Mouse (Mus musculus): ENCODE results near the gene Wbp1l. TPM values are rescaled to one million over a fixed set of nuclear protein-coding genes. Genes with fewer than 3 reads are reported as not detected.

Wbp1l gene
- polyA plus RNA-seq, 1 experiment from 2014 or later: 39.7 TPM

GRCm38 (mm10) chr19:46622659-46623193 is 23.8 kb downstream of the Wbp1l start:
- Histone ChIP-seq H3K9me3 (no peaks in the 10 kb centered on the region), H3K4me3 (no peak overlapping the region), H3K4me2 (replicated peaks) (0 out of 2 replicates have a peak overlapping the region, but pooled peaks have one; percentile 21), H3K9ac (replicated peaks) (no peak overlapping the region), H3K27me3 (no peaks in the 10 kb centered on the region), H3K4me1 (peaks cover 48% of the 10 kb centered on the region), H3K36me3 (peaks cover 5% of the 10 kb centered on the region; the same call in 1 of the 2 replicates), H3K27ac (replicated peaks) (peak overlapping the region; percentile 33; the same call in 1 of the 2 replicates)
- WGBS: 38% methylated on average over 12 of the region's 12 CpGs
- 0 out of 2 replicates have a peak, but pooled peaks have one; percentile 20 for ATAC-seq (replicated peaks)

DNA sequence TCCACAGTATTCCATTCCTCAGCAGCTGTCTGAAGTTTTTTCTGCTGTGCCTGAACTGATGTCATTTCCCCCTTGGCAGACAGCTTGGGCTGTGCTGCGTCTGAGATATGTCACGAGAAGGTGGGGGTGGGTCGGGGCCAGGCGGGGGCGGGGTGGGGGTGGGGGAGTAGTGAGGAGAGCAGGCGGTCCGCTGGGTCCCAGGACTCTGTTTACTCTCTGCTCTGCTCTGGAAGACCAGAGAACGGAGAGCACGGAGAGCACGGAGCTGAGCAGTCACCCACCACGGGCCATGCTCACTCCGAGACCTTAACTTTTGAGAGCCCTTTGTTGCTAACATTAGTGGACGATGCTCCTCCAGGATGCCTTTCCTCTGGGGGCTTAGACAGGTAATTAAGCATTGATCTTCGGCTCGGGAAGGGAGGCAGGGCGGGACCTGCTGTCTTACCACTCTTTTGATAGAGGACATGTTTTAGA is 24.3 kb downstream of the Wbp1l start:
- H3K27me3 ChIP-seq: no peaks in the 10 kb centered on the region
- peak overlapping the region; percentile 13; the same call in 1 of the 2 replicates for H3K9ac ChIP-seq (replicated peaks)
- peak; percentile 18; the same call in 1 of the 2 replicates for ATAC-seq (replicated peaks)
- H3K4me3 ChIP-seq: no peak overlapping the region
- H3K36me3 ChIP-seq: peaks cover 5% of the 10 kb centered on the region; the same call in 1 of the 2 replicates
- H3K27ac ChIP-seq (replicated peaks): peak overlapping the region; percentile 33; the same call in 1 of the 2 replicates
- no peaks in the 10 kb centered on the region for H3K9me3 ChIP-seq
- WGBS: 6% methylated on average over 16 of the region's 16 CpGs
- H3K4me2 ChIP-seq (replicated peaks): 0 out of 2 replicates have a peak overlapping the region, but pooled peaks have one; percentile 21
- H3K4me1 ChIP-seq: peaks cover 43% of the 10 kb centered on the region

- Histone ChIP-seq H3K9ac (replicated peaks) (peak overlapping the region; percentile 13; the same call in 1 of the 2 replicates), H3K36me3 (peaks cover 5% of the 10 kb centered on the region; the same call in 1 of the 2 replicates), H3K4me1 (peaks cover 35% of the 10 kb centered on the region), H3K4me3 (no peak overlapping the region), H3K4me2 (replicated peaks) (0 out of 2 replicates have a peak overlapping the region, but pooled peaks have one; percentile 21), H3K9me3 (no peaks in the 10 kb centered on the region), H3K27ac (replicated peaks) (no peak overlapping the region), H3K27me3 (no peaks in the 10 kb centered on the region)
- 0 out of 2 replicates have a peak, but pooled peaks have one; percentile 30 for ATAC-seq (replicated peaks)
- 23% methylated on average over 19 of the region's 19 CpGs for WGBS
These were observed 25.2 kb downstream of the Wbp1l start for GRCm38 (mm10) chr19:46623790-46624772.

- H3K4me3 ChIP-seq: no peak overlapping the region
- no peak overlapping the region for H3K27ac ChIP-seq (replicated peaks)
- H3K27me3 ChIP-seq: no peaks in the 10 kb centered on the region
- no peaks in the 10 kb centered on the region for H3K9me3 ChIP-seq
- no peak overlapping the region for H3K4me2 ChIP-seq (replicated peaks)
- H3K4me1 ChIP-seq: peaks cover 31% of the 10 kb centered on the region
- peaks cover 5% of the 10 kb centered on the region; the same call in 1 of the 2 replicates for H3K36me3 ChIP-seq
- no peak overlapping the region for H3K9ac ChIP-seq (replicated peaks)
- ATAC-seq (replicated peaks): no peak
- 95% methylated on average over 12 of the region's 12 CpGs for WGBS
These were observed 26.1 kb downstream of the Wbp1l start for GRCm38 (mm10) chr19:46625015-46625414.

DNA sequence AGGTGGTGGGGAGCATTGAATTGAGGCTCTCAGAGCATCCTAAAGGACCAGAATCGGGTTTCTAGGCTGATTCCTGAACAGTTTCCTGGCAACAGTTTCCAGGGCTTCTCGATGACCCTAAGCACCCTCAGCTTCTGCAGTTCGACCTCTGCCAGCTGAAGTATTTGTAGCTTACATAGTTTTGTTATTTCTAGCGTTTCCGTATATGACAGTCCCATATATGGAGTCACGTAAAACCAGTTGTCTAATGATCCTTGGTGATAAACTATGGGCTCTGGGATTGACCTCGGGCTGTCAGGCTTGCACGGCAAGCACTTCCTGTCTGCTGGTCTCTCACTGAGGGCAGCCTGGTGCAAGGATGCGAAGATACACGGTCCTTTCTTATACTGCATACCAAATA is 26.6 kb downstream of the Wbp1l start:
- H3K4me3 ChIP-seq: no peak overlapping the region
- H3K27me3 ChIP-seq: no peaks in the 10 kb centered on the region
- no peak overlapping the region for H3K4me2 ChIP-seq (replicated peaks)
- WGBS: 87% methylated on average over 10 of the region's 10 CpGs
- no peak overlapping the region for H3K27ac ChIP-seq (replicated peaks)
- H3K4me1 ChIP-seq: peaks cover 31% of the 10 kb centered on the region
- no peak for ATAC-seq (replicated peaks)
- no peak overlapping the region for H3K9ac ChIP-seq (replicated peaks)
- H3K36me3 ChIP-seq: peaks cover 5% of the 10 kb centered on the region; the same call in 1 of the 2 replicates
- H3K9me3 ChIP-seq: no peaks in the 10 kb centered on the region

GRCm38 (mm10) chr19:46628403-46628802 is 29.5 kb downstream of the Wbp1l start:
- H3K36me3 ChIP-seq: peaks cover 7% of the 10 kb centered on the region; the same call in 1 of the 2 replicates
- H3K9me3 ChIP-seq: no peaks in the 10 kb centered on the region
- H3K4me2 ChIP-seq (replicated peaks): no peak overlapping the region
- ATAC-seq (replicated peaks): no peak
- H3K4me3 ChIP-seq: no peak overlapping the region
- no peaks in the 10 kb centered on the region for H3K27me3 ChIP-seq
- H3K9ac ChIP-seq (replicated peaks): no peak overlapping the region
- 92% methylated on average over 10 of the region's 10 CpGs for WGBS
- no peak overlapping the region for H3K27ac ChIP-seq (replicated peaks)
- H3K4me1 ChIP-seq: peaks cover 10% of the 10 kb centered on the region

- H3K36me3 ChIP-seq: peaks cover 7% of the 10 kb centered on the region; the same call in 1 of the 2 replicates
- 85% methylated on average over 9 of the region's 9 CpGs for WGBS
- no peak for ATAC-seq (replicated peaks)
These were observed 30.9 kb downstream of the Wbp1l start for GRCm38 (mm10) chr19:46629807-46630206.

GRCm38 (mm10) chr19:46631637-46632036 is 32.8 kb downstream of the Wbp1l start:
- H3K36me3 ChIP-seq: 0 out of 2 replicates have a peak, but pooled peaks cover 2% of the 10 kb centered on the region
- no peak overlapping the region for H3K9ac ChIP-seq (replicated peaks)
- no peak for ATAC-seq (replicated peaks)
- 84% methylated on average over 9 of the region's 9 CpGs for WGBS
- H3K9me3 ChIP-seq: no peaks in the 10 kb centered on the region
- no peak overlapping the region for H3K27ac ChIP-seq (replicated peaks)
- no peaks in the 10 kb centered on the region for H3K4me1 ChIP-seq
- H3K27me3 ChIP-seq: no peaks in the 10 kb centered on the region
- H3K4me2 ChIP-seq (replicated peaks): no peak overlapping the region
- H3K4me3 ChIP-seq: no peak overlapping the region

More at GRCm38 (mm10) chr19:46629807-46630206, 30.9 kb downstream of the Wbp1l start:
- H3K9me3 ChIP-seq: no peaks in the 10 kb centered on the region
- H3K4me1 ChIP-seq: no peaks in the 10 kb centered on the region
- no peak overlapping the region for H3K27ac ChIP-seq (replicated peaks)
- no peak overlapping the region for H3K4me2 ChIP-seq (replicated peaks)
- H3K4me3 ChIP-seq: no peak overlapping the region
- H3K27me3 ChIP-seq: no peaks in the 10 kb centered on the region
- no peak overlapping the region for H3K9ac ChIP-seq (replicated peaks)

- ATAC-seq (replicated peaks): no peak
- Histone ChIP-seq H3K27me3 (no peaks in the 10 kb centered on the region), H3K9ac (replicated peaks) (no peak overlapping the region), H3K9me3 (no peaks in the 10 kb centered on the region), H3K4me1 (peaks cover under 1% of the 10 kb centered on the region; the same call in 1 of the 2 replicates), H3K36me3 (0 out of 2 replicates have a peak, but pooled peaks cover 2% of the 10 kb centered on the region), H3K4me3 (no peak overlapping the region), H3K27ac (replicated peaks) (no peak overlapping the region), H3K4me2 (replicated peaks) (no peak overlapping the region)
- whole genome bisulfite sequencing: 86% methylated on average over 9 of the region's 9 CpGs
These were observed 36.9 kb downstream of the Wbp1l start for GRCm38 (mm10) chr19:46635766-46636165.

DNA sequence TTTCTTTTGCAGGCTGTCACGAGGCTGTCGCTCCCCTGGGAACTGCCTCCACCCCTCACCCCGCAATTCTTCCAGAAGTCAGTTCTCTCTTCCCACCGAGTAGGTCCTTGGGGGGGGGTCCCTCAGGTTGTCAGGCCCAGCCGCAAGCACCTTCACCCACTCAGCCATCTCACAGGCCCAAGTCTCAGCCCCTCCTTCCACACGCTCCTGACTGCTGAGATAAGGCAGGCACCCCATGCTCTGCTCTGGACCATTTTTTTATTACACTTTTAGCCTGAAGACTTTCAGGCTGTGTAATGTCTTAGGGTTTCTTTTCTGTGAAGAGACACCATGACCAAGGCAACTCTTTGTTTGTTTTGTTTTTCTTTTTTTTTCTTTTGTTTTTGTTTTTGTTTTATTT is 38.7 kb downstream of the Wbp1l start:
- Histone ChIP-seq H3K27me3 (no peaks in the 10 kb centered on the region), H3K9ac (replicated peaks) (no peak overlapping the region), H3K4me1 (peaks cover 19% of the 10 kb centered on the region), H3K36me3 (0 out of 2 replicates have a peak, but pooled peaks cover under 1% of the 10 kb centered on the region), H3K4me3 (no peak overlapping the region), H3K9me3 (no peaks in the 10 kb centered on the region), H3K4me2 (replicated peaks) (no peak overlapping the region), H3K27ac (replicated peaks) (no peak overlapping the region)
- no peak for ATAC-seq (replicated peaks)
- WGBS: 79% methylated on average over 6 of the region's 6 CpGs

DNA sequence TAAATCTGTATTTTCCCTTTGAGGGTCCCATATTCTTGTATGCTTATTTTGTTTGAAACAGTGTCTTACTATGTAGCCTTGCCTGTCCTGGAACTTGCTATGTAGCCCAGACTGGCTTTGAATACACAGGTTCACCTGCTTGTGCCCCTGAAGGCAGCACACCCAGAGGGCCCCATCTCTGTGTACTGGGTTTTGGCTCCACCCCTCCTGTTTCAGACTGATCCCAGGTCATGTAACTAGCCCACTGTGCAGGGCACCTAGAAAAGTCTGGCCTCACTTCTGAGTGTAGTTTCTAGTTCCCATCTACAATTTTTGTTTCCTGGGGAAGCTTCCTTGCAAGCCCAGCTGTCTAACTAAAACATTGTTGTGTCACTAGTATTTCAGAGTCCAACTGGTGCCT is 40.2 kb downstream of the Wbp1l start:
- no peak overlapping the region for H3K9ac ChIP-seq (replicated peaks)
- H3K4me1 ChIP-seq: peaks cover 31% of the 10 kb centered on the region
- H3K36me3 ChIP-seq: no peaks in the 10 kb centered on the region
- H3K27ac ChIP-seq (replicated peaks): no peak overlapping the region
- no peak overlapping the region for H3K4me2 ChIP-seq (replicated peaks)
- H3K27me3 ChIP-seq: no peaks in the 10 kb centered on the region
- H3K9me3 ChIP-seq: no peaks in the 10 kb centered on the region
- ATAC-seq (replicated peaks): no peak
- no peak overlapping the region for H3K4me3 ChIP-seq

DNA sequence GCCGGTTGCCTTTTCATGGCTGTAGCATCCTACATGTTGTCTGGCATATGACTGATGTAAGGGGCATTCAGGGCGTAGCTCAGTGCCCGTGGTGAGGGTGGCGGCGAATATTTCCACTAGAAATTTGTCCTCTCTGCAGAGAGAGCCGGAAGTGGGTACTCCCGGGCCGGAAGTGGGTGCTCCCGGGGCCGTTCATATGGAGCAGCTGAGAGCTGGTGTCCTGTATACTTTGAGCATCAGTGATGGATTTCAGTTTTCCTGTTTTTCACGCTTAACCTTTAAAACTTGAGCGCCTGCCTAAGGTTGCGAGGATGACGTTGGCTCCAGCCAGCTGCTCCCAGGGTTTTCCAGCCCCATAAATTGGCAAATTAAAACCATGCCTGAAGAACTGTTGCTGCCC is 40.6 kb downstream of the Wbp1l start:
- Histone ChIP-seq H3K27me3 (no peaks in the 10 kb centered on the region), H3K4me1 (peaks cover 36% of the 10 kb centered on the region), H3K9ac (replicated peaks) (no peak overlapping the region), H3K4me2 (replicated peaks) (no peak overlapping the region), H3K27ac (replicated peaks) (no peak overlapping the region), H3K36me3 (no peaks in the 10 kb centered on the region), H3K9me3 (no peaks in the 10 kb centered on the region), H3K4me3 (no peak overlapping the region)
- WGBS: 93% methylated on average over 14 of the region's 14 CpGs
- no peak for ATAC-seq (replicated peaks)

All from forebrain, embryonic 15.5 days (tissue).